Mouse (Mus musculus): ENCODE measurements around the gene Ppp1r18.

GRCm38 (mm10) chr17:35915538-35916296, 50.3 kb downstream of the Ppp1r18 start:
- TF ChIP-seq CTCF (IDR thresholded peaks at IDR 0.05; ENCODE audit: low read depth, low read length) (no peak), POLR2A (IDR thresholded peaks at IDR 0.05; ENCODE audit: extremely low read depth, insufficient read depth, low read length) (no peak)
